Mouse (Mus musculus) heart, postnatal 0 days (tissue): ENCODE results near the gene Vps8.

Source experiments
- CTCF ChIP-seq: IDR thresholded peaks from 2 replicates; pipeline ENCODE4 v1.5.1; 2016; ENCODE audit warnings: antibody characterized with exemption, control low read depth, low read depth
- EP300 ChIP-seq: IDR thresholded peaks from 2 replicates; pipeline ENCODE4 v1.6.1; 2016; ENCODE audit warnings: antibody characterized with exemption, low read depth

DNA sequence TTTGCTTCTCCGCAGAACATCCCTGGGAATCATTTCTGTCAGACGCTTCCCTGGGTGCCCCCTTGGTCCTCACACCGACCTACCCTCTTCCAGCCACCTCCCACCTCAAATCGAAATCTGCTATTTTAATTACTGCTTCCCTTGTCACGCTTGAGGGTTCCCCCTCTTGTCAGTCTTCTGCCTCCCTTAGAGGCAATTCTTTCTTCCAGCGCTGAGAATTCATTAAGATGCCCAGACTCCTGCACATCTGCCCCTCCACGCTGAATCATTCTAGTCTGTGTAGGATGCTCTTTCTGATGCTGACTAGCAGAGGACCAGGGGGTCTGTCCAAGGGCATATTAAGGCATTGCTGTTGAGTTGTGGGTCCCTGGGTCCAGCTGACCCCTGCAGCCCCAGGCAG is 27.4 kb upstream of the Vps8 start:
- TF ChIP-seq CTCF (no peak), EP300 (no peak)
